Mouse (Mus musculus): Measurements from ENCODE around the gene Cmss1. TPM values are rescaled to one million over a fixed set of nuclear protein-coding genes. Genes with fewer than 3 reads are reported as not detected.

The Cmss1 gene
- polyA plus RNA-seq (2017; shearing (Covaris generic)) = 10 to 100 TPM; 16.9 to 38.3 TPM

DNA sequence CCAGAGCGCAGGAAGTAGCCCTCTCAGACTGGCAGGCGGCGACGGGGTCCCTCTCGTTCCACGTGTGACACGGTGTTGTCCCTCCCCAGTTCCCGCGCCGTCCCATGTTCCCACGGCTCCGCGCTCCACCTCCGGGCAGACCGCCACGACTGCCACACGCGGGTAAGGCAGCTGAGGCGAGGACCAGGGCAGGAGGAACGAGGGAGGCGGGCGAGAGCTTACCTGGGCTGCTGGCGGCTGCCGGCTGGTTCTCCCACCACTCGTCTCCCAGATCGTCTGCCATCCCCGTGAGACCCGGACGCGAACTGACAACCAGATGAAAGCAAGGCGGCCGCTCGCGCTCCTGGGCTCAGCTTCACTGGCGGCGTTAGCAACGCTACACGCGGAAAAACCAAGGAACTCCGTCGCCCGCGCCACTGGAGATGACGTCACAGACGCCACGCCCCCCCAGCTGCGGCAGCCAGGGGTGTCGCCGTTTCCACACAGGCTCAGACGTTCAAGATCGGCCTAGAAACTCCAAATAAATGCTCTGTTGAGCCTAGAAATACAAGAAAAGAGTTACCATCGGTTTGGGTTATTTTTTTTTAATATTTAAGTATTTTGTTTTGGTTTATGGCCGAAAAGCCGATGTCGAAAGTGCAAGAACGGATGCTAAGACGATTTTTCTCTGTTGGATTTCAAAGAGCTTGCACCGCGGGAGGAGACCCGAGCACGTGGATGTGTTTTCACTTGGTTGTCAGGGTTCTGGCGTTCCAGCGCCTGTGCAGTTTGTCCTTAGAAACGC, at the start of gene Cmss1:
Gene Cmss1, minus strand, starts transcription at position 421 of the 784 bp plus-strand sequence.

DNA sequence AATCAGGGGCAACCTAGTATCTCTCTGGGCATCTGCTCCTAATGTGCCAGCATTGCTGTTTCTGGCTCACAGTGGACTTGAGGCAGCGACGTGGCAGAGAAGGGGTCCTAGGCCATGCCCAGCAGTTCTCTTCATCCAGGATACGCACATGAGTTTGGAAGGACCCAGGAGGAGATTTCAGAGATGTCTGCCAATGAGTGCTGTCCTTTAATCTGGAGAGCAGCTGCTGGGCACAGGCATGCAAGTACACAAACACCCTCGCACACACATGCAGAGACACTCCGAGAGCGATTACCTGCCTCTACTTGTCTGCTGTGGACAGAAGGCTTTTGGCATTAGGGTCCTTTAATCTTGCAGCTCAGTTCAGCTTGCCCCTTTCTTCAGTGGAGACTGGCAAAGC, 253.9 kb downstream of the Cmss1 start, which contains the start of gene Filip1l:
Gene Filip1l, plus strand, starts transcription at position 343 of the 400 bp plus-strand sequence.

DNA sequence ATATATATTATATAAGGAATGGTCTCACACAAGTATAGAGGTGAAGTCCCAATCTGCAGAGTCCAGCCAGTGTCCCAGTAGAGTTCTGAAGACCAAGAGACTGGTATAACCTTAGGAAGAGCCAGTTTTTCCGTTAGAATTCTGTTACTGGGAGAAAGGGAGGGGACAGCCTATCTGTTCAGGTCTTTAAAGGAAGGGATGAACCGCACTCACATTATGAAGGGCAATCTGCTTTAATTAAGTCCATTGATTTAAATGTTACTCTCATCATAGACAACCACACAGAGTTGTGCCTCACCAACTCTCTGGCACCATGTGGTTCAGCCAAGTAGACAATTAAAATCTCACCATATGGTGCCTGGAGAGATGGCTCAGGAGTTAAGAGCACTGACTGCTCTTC, 313.9 kb downstream of the Cmss1 start, which contains the start of gene Tmem30c:
Gene Tmem30c, minus strand, starts transcription at position 101 of the 400 bp plus-strand sequence.

Other genes starting within 250 kb of the Cmss1 start
- under 1 TPM; 0.24 to 0.34 TPM for gene Col8a1, start 147.9 kb upstream of the Cmss1 start, polyA plus RNA-seq (2017; shearing (Covaris generic))

Measured in activated CD4-positive, CD25-positive, alpha-beta regulatory T cell (primary cell).